Mouse (Mus musculus) ES-Bruce4 (cell line): ENCODE data around the gene Ash1l.

ENCODE experiments used
- EP300 ChIP-seq: IDR thresholded peaks from 2 replicates; pipeline ENCODE4 v1.6.1; 2011; ENCODE audit warnings: low read depth, low read length; ENCODE audit not compliant: insufficient read depth
- POLR2A ChIP-seq: IDR thresholded peaks from one replicate; pipeline ENCODE4 v1.8.1; 2011; ENCODE audit warnings: low read length; ENCODE audit not compliant: insufficient read depth

- TF ChIP-seq POLR2A (peak; percentile 96), EP300 (no peak)
Observed at GRCm38 (mm10) chr3:88913511-88914383, 36.7 kb upstream of the Ash1l start, which contains the start of gene Msto1.
